Mouse (Mus musculus) olfactory bulb, adult 2 months (tissue): Measurements from ENCODE around the gene Pip5k1b.

Source experiments
- CTCF ChIP-seq: fragments of 200-500 bp; IDR thresholded peaks from 2 replicates; pipeline ENCODE4 v1.5.1; 2012; ENCODE audit warnings: low read depth, mild to moderate bottlenecking, low read length, moderate library complexity; ENCODE audit not compliant: insufficient read depth
- POLR2A ChIP-seq: fragments of 200-500 bp; IDR thresholded peaks from 2 replicates; pipeline ENCODE4 v1.6.1; 2012; ENCODE audit warnings: mild to moderate bottlenecking, low read depth, low read length, moderate library complexity; ENCODE audit not compliant: insufficient read depth

- TF ChIP-seq CTCF (no peak), POLR2A (no peak)
Measured at GRCm38 (mm10) chr19:24502736-24503421, 52.8 kb downstream of the Pip5k1b start.
